Mouse (Mus musculus) lung, postnatal 0 days (tissue): Measurements from ENCODE around the gene Tbx19. TPM values are rescaled to one million over a fixed set of nuclear protein-coding genes. Genes with fewer than 3 reads are reported as not detected.

Source experiments
- ATAC-seq: fragments of 200-750 bp; cut with Nextera tagmentation; 2 replicates; pipeline ENCODE4 v1.8.0; 2017; ENCODE audit warnings: moderate library complexity
- DNase-seq: peaks from one replicate; pipeline ENCODE4 v3.0.0-alpha.2; 2016; ENCODE audit warnings: low spot score
- H3K27ac ChIP-seq: fragments of 300-500 bp; sonication (generic); 2 replicates; pipeline ENCODE4 v1.5.1; 2014; ENCODE audit warnings: antibody characterized with exemption, mild to moderate bottlenecking, low read length, mixed read lengths
- H3K27me3 ChIP-seq: fragments of 300-500 bp; sonication (generic); replicated peaks from 2 replicates; pipeline ENCODE4 v1.6.1; 2014; ENCODE audit warnings: low read length, mixed read lengths; ENCODE audit not compliant: insufficient read depth
- H3K36me3 ChIP-seq: fragments of 300-500 bp; sonication (generic); 2 replicates; pipeline ENCODE4 v1.6.1; 2014; ENCODE audit warnings: low read length, mixed read lengths; ENCODE audit not compliant: insufficient read depth
- H3K4me1 ChIP-seq: fragments of 300-500 bp; sonication (generic); 2 replicates; pipeline ENCODE4 v1.6.1; 2014; ENCODE audit warnings: antibody characterized with exemption, low read depth, low read length, mixed read lengths; ENCODE audit not compliant: insufficient read depth
- H3K4me2 ChIP-seq: fragments of 300-500 bp; sonication (generic); replicated peaks from 2 replicates; pipeline ENCODE4 v1.6.1; 2014; ENCODE audit warnings: low read depth, mild to moderate bottlenecking, low read length, moderate library complexity, mixed read lengths
- H3K4me3 ChIP-seq: fragments of 300-500 bp; sonication (generic); 2 replicates; pipeline ENCODE4 v1.5.1; 2014; ENCODE audit warnings: low read depth, low read length
- H3K9ac ChIP-seq: fragments of 300-500 bp; sonication (generic); replicated peaks from 2 replicates; pipeline ENCODE4 v1.6.1; 2014; ENCODE audit warnings: low read depth, mild to moderate bottlenecking
- H3K9me3 ChIP-seq: fragments of 300-500 bp; sonication (generic); 2 replicates; pipeline ENCODE4 v1.6.1; 2016; ENCODE audit warnings: low read length, mixed read lengths
- CTCF ChIP-seq: IDR thresholded peaks from 2 replicates; pipeline ENCODE4 v1.5.1; 2016; ENCODE audit warnings: antibody characterized with exemption, mild to moderate bottlenecking
- EP300 ChIP-seq: IDR thresholded peaks from 2 replicates; pipeline ENCODE4 v1.6.1; 2016; ENCODE audit warnings: antibody characterized with exemption, mild to moderate bottlenecking, control low read depth
- WGBS: fragments of 180-500 bp; shearing (Covaris S2); extraction: QIAGEN DNeasy Blood & Tissue Kit; methylation state at CpG from one replicate; pipeline ENCODE4 v1.1.7; 2014; 5-methylcytosine and 5-hydroxymethylcytosine counted together
- polyA plus RNA-seq: library from polyadenylated mRNA; unstranded; fragments of >200 nt; fragmentation: Nextera tagmentation; extraction: Ambion mirVana; gene quantifications from 2 replicates; pipeline ENCODE4 v1.2.1, GENCODE M21; 2015

Gene Tbx19
- polyA plus RNA-seq, 1 experiment from 2014 or later, result not detected

DNA sequence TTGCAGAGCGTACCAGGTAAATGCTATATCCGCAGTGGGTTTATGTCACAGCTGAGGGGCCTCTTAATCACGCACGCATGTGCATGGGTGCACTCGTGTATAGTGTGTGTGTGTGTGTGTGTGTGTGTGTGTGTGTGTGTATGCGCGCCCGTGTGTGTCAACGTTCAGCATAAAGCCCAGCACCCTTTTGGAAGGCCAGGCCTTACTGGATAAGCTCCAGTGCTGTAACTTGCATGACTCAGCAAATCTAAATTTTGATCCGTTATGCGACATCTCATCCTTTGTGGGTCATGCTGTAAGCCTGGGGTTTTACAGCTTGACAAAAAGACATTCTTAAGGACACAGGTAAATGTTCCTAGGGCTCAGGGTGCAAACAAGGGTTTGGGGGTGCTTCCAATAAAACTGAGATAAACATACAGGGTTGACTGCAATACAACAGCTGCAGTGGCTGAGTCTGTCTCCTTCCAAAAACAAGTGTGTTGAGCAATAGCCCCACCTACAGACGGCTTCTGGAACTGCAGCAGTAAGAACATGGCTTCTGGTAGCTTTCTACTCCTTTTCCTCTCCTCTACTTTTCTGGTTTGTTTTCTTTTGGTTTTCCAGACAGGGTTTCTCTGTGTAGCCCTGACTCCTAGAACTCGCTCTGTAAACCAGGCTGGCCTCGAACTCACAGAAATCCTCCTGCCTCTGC, 28.2 kb downstream of the Tbx19 start:
- TF ChIP-seq EP300, result no peak
- peak; percentile 87 for TF ChIP-seq CTCF
- H3K27me3 ChIP-seq, result no peaks in the 10 kb centered on the region
- no peak overlapping the region for H3K4me3 ChIP-seq
- ATAC-seq, result no peak
- H3K4me1 ChIP-seq, result no peaks in the 10 kb centered on the region
- no peaks in the 10 kb centered on the region for H3K9me3 ChIP-seq
- no peak overlapping the region for H3K4me2 ChIP-seq
- no peak overlapping the region for H3K27ac ChIP-seq
- DNase-seq, result peak; percentile 76
- no peaks in the 10 kb centered on the region for H3K36me3 ChIP-seq
- WGBS, result 70% methylated on average over 14 of the region's 14 CpGs
- H3K9ac ChIP-seq, result no peak overlapping the region

- Histone ChIP-seq H3K4me1 (no peaks in the 10 kb centered on the region), H3K9ac (no peak overlapping the region), H3K27me3 (no peaks in the 10 kb centered on the region), H3K9me3 (no peaks in the 10 kb centered on the region), H3K4me3 (no peak overlapping the region), H3K4me2 (no peak overlapping the region), H3K27ac (no peak overlapping the region), H3K36me3 (no peaks in the 10 kb centered on the region)
- DNase-seq (no peak), ATAC-seq (no peak)
- WGBS, result 65% methylated on average over 5 of the region's 5 CpGs
- TF ChIP-seq CTCF, result no peak
- no peak for TF ChIP-seq EP300
These were observed 31.0 kb downstream of the Tbx19 start for GRCm38 (mm10) chr1:165129573-165129972.

DNA sequence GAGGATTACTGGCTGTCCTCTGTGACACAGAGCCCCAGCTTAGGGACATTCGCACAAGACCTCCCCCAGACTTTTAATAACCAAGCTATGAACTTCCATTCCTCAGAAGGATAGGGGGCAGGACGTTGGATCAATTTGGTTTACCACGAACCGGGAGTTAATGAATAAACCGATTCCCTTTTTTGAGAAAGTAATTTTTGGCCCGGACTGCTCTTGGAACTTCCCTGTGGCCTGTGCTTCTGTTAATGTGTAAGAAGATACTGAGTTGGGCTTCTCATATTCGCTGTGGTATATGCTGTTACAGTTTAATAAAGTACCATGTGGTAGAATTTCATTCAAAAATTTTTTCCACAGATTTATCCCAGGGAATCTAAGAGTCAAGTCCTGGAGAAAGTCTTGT, 39.5 kb downstream of the Tbx19 start:
- Histone ChIP-seq H3K27me3 (peaks cover 5% of the 10 kb centered on the region; the same call in 1 of the 2 replicates), H3K4me2 (no peak overlapping the region), H3K4me1 (no peaks in the 10 kb centered on the region), H3K9me3 (no peaks in the 10 kb centered on the region), H3K4me3 (no peak overlapping the region), H3K9ac (no peak overlapping the region), H3K36me3 (no peaks in the 10 kb centered on the region), H3K27ac (no peak overlapping the region)
- 74% methylated on average over 7 of the region's 7 CpGs for WGBS
- no peak for DNase-seq
- TF ChIP-seq EP300, result no peak
- no peak for TF ChIP-seq CTCF
- ATAC-seq, result no peak

DNA sequence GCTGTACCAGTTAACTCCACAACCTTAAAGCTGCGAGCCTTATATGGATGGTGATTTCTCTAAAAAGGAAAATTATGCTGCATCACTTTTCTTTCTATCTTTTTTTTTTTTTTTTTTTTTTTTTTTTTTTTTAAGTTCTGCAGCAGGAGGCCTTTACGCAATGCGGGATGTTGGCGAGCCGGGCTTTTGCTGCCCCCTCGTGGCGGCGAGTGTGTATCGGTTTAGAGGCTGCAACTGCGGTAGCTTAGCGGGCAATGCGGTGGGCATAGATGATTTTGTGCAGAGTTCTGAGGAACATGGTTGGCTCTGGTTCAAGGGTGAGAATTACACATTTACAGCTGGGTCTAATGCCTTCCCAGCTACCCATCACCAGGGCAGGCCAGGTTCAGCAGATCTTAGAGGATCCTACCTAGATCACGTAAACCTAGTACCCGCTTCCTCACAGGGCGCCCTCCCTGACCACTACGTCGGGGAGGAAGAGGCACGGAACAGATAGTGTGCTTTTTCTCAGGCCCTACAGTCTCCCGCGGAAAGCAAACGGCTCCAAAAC, 40.1 kb downstream of the Tbx19 start:
- DNase-seq (peak; percentile 87), ATAC-seq (peak; percentile 69; the same call in 1 of the 2 replicates)
- H3K36me3 ChIP-seq, result no peaks in the 10 kb centered on the region
- H3K9ac ChIP-seq, result no peak overlapping the region
- WGBS, result 18% methylated on average over 21 of the region's 21 CpGs
- TF ChIP-seq EP300 (no peak), CTCF (peak; percentile 84)
- H3K27ac ChIP-seq, result no peak overlapping the region
- no peaks in the 10 kb centered on the region for H3K4me1 ChIP-seq
- no peaks in the 10 kb centered on the region for H3K9me3 ChIP-seq
- H3K27me3 ChIP-seq, result peaks cover 5% of the 10 kb centered on the region; the same call in 1 of the 2 replicates
- no peak overlapping the region for H3K4me3 ChIP-seq
- H3K4me2 ChIP-seq, result no peak overlapping the region

- WGBS, result 24% methylated on average over 9 of the region's 9 CpGs
- Histone ChIP-seq H3K27me3 (peaks cover 5% of the 10 kb centered on the region; the same call in 1 of the 2 replicates), H3K9me3 (no peaks in the 10 kb centered on the region), H3K4me2 (no peak overlapping the region), H3K36me3 (no peaks in the 10 kb centered on the region), H3K4me3 (no peak overlapping the region), H3K9ac (no peak overlapping the region), H3K4me1 (no peaks in the 10 kb centered on the region), H3K27ac (no peak overlapping the region)
- TF ChIP-seq CTCF, result no peak
- TF ChIP-seq EP300, result no peak
- ATAC-seq (no peak), DNase-seq (no peak)
These were observed 40.8 kb downstream of the Tbx19 start for GRCm38 (mm10) chr1:165119760-165120159.

DNA sequence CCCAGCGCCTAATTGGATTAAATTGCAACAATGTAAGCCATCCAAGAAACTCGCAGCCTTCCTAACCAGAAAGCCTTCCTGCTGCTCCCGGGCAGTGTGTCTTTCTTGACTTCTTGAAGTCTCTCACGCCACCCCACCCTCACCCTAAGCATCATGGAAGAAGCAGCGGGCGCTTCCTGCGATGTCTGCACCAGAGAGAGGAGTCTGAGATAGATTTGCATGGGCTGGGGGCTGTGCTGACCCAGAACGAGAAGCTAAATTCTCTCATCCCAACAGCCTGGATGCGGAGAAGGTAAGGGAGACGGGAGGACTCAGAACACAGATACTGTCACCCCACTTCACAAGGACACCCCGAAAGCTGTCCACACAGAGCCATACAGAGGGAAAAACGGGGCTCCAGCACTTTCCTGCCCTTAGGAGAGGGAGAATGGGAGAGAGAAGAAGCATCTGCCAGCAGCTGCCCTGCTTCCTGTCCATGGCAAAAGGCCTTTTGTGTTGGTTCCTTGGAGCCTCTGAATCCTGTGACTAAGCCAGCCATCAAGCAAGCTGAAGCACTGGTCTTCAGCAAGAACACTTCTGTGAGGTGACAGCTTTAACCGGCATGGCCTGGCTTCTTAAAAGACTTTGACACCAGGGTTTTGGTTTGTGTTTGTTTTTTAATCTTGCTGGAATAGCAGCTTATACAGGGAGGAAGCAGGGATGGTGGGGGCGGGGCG, 41.4 kb downstream of the Tbx19 start:
- no peak overlapping the region for H3K9ac ChIP-seq
- H3K4me1 ChIP-seq, result no peaks in the 10 kb centered on the region
- TF ChIP-seq EP300 (no peak), CTCF (no peak)
- no peaks in the 10 kb centered on the region for H3K36me3 ChIP-seq
- no peak overlapping the region for H3K4me2 ChIP-seq
- no peak overlapping the region for H3K4me3 ChIP-seq
- H3K27me3 ChIP-seq, result peaks cover 5% of the 10 kb centered on the region; the same call in 1 of the 2 replicates
- WGBS, result 65% methylated on average over 15 of the region's 15 CpGs
- DNase-seq (peak; percentile 18), ATAC-seq (no peak)
- H3K27ac ChIP-seq, result no peak overlapping the region
- no peaks in the 10 kb centered on the region for H3K9me3 ChIP-seq
